ENCODE assay signal across 18 mouse cellular contexts in the genomic region with DNA sequence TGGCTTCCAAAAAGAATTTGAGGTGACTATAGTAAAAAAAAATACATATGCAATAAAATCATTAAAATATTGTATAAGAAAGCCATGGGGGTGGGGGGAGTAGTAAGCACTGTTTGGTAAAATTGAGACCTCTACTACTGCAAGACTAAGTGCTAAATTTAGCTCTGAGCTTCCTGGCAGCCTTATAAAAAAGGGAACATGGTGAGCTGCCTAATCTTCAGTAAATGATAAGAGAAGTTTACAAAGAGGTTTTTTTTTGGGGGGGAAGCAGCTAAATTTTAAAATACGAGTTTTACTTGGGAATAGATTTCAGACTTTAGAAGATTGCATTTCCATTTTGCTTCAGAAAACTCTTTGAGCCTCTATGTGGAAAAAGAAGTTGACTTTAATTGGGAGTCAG. TPM values are rescaled to one million over a fixed set of nuclear protein-coding genes. Genes with fewer than 3 reads are reported as not detected.
"Had no signal": no experiment of that assay in that cellular context is flagged by ENCODE, and none has a peak within 500 bp of the region (broad histone marks: within the 10 kb centered on the region; RNA-seq: fewer than 3 reads in every experiment).

No protein-coding gene starts in this region.

- H3K4me2 ChIP-seq: liver, embryonic 13.5 days; midbrain, embryonic 13.5 days; stomach, embryonic 15.5 days had no signal

- H3K27ac ChIP-seq: kidney, postnatal 0 days; layer of hippocampus, adult 2 months; liver, embryonic 13.5 days; macrophage; midbrain, embryonic 10.5 days; midbrain, embryonic 13.5 days; stomach, embryonic 15.5 days had no signal

- H3K36me3 ChIP-seq: liver, embryonic 13.5 days; midbrain, embryonic 10.5 days; midbrain, embryonic 13.5 days; stomach, embryonic 15.5 days had no signal

- ATAC-seq: intestine, postnatal 0 days; midbrain, embryonic 13.5 days; midbrain, embryonic 16.5 days had no signal

- H3K9ac ChIP-seq: liver, embryonic 13.5 days; midbrain, embryonic 13.5 days; stomach, embryonic 15.5 days had no signal

- H3K4me3 ChIP-seq: layer of hippocampus, adult 2 months; liver, embryonic 13.5 days; midbrain, embryonic 10.5 days; midbrain, embryonic 13.5 days; stomach, embryonic 15.5 days had no signal

- DNase-seq: layer of hippocampus, adult 9-11 months; layer of hippocampus, postnatal 36 days; liver, embryonic 13.5 days; lung, adult 2 months; right cerebral cortex, adult 18-20 months; right cerebral cortex, postnatal 14 days; thymus, postnatal 25 days had no signal

- H3K9me3 ChIP-seq: liver, embryonic 13.5 days; midbrain, embryonic 10.5 days; midbrain, embryonic 13.5 days; stomach, embryonic 15.5 days had no signal

RNA-seq across cellular contexts. Expression of a gene that starts 3.7 kb away (rescaled TPM):
- total RNA-seq: megakaryocyte, adult 5-6 weeks; monocyte, adult 5-6 weeks had no signal
- polyA plus RNA-seq: liver, adult 2 months; macrophage had no signal
